Mouse (Mus musculus) myocyte (in vitro differentiated cells): ENCODE measurements around the gene Hspbap1.

Experiments used
- CEBPB ChIP-seq: IDR thresholded peaks from 2 replicates; pipeline ENCODE4 v1.6.1; 2011; ENCODE audit warnings: mild to moderate bottlenecking, moderate library complexity; ENCODE audit not compliant: poor library complexity, insufficient read depth, severe bottlenecking
- E2F4 ChIP-seq: IDR thresholded peaks from one replicate; pipeline ENCODE4 v1.6.1; 2011; ENCODE audit warnings: mild to moderate bottlenecking, control low read depth, moderate library complexity; ENCODE audit not compliant: insufficient read depth
- MYOD1 ChIP-seq, 3 experiments: IDR thresholded peaks; one replicate each; pipeline ENCODE4 v1.6.1; 2011; ENCODE audit warnings: control low read depth in 2 of 3, low read depth in 2 of 3, mild to moderate bottlenecking in 2 of 3, moderate library complexity in 1 of 3; ENCODE audit not compliant: insufficient read length in 2 of 3, control insufficient read depth in 1 of 3
- POLR2A ChIP-seq: IDR thresholded peaks from one replicate; pipeline ENCODE4 v1.6.1; 2011; ENCODE audit warnings: low read depth, mild to moderate bottlenecking, control low read depth, moderate library complexity; ENCODE audit not compliant: insufficient read length
- POLR2AphosphoS2 ChIP-seq: IDR thresholded peaks from one replicate; pipeline ENCODE4 v1.6.1; 2011; ENCODE audit warnings: low read depth, control low read depth; ENCODE audit not compliant: insufficient read length
- REST ChIP-seq: IDR thresholded peaks from one replicate; pipeline ENCODE4 v1.6.1; 2011; ENCODE audit warnings: mild to moderate bottlenecking, control low read depth, moderate library complexity; ENCODE audit not compliant: insufficient read depth, insufficient read length
- SRF ChIP-seq: IDR thresholded peaks from one replicate; pipeline ENCODE4 v1.6.1; 2011; ENCODE audit warnings: low read depth; ENCODE audit not compliant: control insufficient read depth, insufficient read length
- TCF12 ChIP-seq: IDR thresholded peaks from one replicate; pipeline ENCODE4 v1.6.1; 2011; ENCODE audit warnings: mild to moderate bottlenecking, control low read depth; ENCODE audit not compliant: poor library complexity, insufficient read depth, severe bottlenecking
- TCF3 ChIP-seq: IDR thresholded peaks from one replicate; pipeline ENCODE4 v1.6.1; 2011; ENCODE audit warnings: low read depth, control low read depth; ENCODE audit not compliant: insufficient read length
- USF1 ChIP-seq: IDR thresholded peaks from one replicate; pipeline ENCODE4 v1.6.1; 2011; ENCODE audit warnings: low read depth, mild to moderate bottlenecking, control low read depth, moderate library complexity

GRCm38 (mm10) chr16:35807663-35807992 lies 37.5 kb downstream of the Hspbap1 start:
- TF ChIP-seq MYOD1 (IDR thresholded peaks at IDR 0.05; ENCODE audit: control insufficient read depth in 1 of 3, insufficient read length in 2 of 3, low read depth in 2 of 3) (no peak), POLR2A (no peak), USF1 (no peak), TCF3 (no peak), E2F4 (no peak), CEBPB (no peak), TCF12 (no peak), REST (no peak), POLR2AphosphoS2 (no peak), SRF (no peak)
